Mouse (Mus musculus) urinary bladder, postnatal 4 days (tissue): Measurements from ENCODE around the gene Exoc6.
A peak's percentile ranks its signal among the peaks of the same experiment; 100 is the strongest.

Experiments used
- DNase-seq, 2 experiments: peaks; one replicate each; pipeline ENCODE4 v3.0.0; 2021 to 2022; ENCODE audit warnings: low spot score in 2 of 2

The Exoc6 gene

GRCm38 (mm10) chr19:37689478-37689877, 139.3 kb downstream of the Exoc6 start:
- no peak for DNase-seq

GRCm38 (mm10) chr19:37690716-37691115, 140.5 kb downstream of the Exoc6 start:
- no peak for DNase-seq

GRCm38 (mm10) chr19:37692879-37693278, 142.7 kb downstream of the Exoc6 start:
- no peak for DNase-seq

- no peak for DNase-seq
Measured at GRCm38 (mm10) chr19:37695146-37695545, 144.9 kb downstream of the Exoc6 start.

GRCm38 (mm10) chr19:37695762-37696602, 145.8 kb downstream of the Exoc6 start:
- no peak for DNase-seq

- DNase-seq, result no peak
Measured at GRCm38 (mm10) chr19:37696603-37697334, 146.6 kb downstream of the Exoc6 start.

GRCm38 (mm10) chr19:37697335-37697636, 147.1 kb downstream of the Exoc6 start:
- no peak for DNase-seq

- no peak for DNase-seq
Measured at GRCm38 (mm10) chr19:37697651-37698272, 147.5 kb downstream of the Exoc6 start, which contains the start of gene Cyp26a1. Gene Cyp26a1, plus strand, starts transcription at chr19:37697798.

GRCm38 (mm10) chr19:37698273-37699160, 148.3 kb downstream of the Exoc6 start:
- DNase-seq, result no peak

GRCm38 (mm10) chr19:37699711-37700110, 149.5 kb downstream of the Exoc6 start:
- no peak for DNase-seq

GRCm38 (mm10) chr19:37702377-37703076, 152.3 kb downstream of the Exoc6 start:
- DNase-seq, result no peak

- DNase-seq, result peak; percentile 58 to 83
Measured at GRCm38 (mm10) chr19:37703902-37704509, 153.8 kb downstream of the Exoc6 start.

- no peak for DNase-seq
Measured at GRCm38 (mm10) chr19:37705722-37706121, 155.5 kb downstream of the Exoc6 start.

- DNase-seq, result no peak
Measured at GRCm38 (mm10) chr19:37714681-37715080, 164.5 kb downstream of the Exoc6 start.

- DNase-seq, result no peak
Measured at GRCm38 (mm10) chr19:37715980-37716379, 165.8 kb downstream of the Exoc6 start.

- no peak for DNase-seq
Measured at GRCm38 (mm10) chr19:37716524-37717175, 166.4 kb downstream of the Exoc6 start.

- no peak for DNase-seq
Measured at GRCm38 (mm10) chr19:37719166-37719565, 168.9 kb downstream of the Exoc6 start.

GRCm38 (mm10) chr19:37724591-37724990, 174.4 kb downstream of the Exoc6 start:
- no peak for DNase-seq

GRCm38 (mm10) chr19:37726585-37726984, 176.4 kb downstream of the Exoc6 start:
- DNase-seq, result no peak

- DNase-seq, result no peak
Measured at GRCm38 (mm10) chr19:37727366-37727765, 177.1 kb downstream of the Exoc6 start.
